Mouse (Mus musculus): ENCODE data around the gene Ccna2.

DNA sequence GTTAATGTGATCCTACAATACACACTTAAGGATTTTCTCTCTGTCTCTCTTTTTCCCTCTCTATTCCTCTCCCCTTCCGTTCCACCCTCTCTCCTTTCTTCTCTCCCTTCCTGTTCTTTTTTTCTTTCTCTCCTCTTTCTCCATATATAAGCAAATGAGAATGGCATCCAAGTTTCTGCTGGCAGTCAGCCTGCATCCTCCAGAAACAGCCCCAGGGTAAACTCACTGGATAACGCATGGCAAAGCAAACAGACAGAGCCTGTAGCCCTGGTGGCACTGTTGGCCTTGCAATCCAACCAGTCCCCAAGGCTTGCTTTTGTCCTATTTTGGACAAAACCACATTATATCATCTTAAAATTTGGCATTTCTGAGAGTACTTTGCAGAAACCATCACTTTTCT lies 40.7 kb downstream of the Ccna2 start:
- TF ChIP-seq CTCF (IDR thresholded peaks at IDR 0.05; ENCODE audit: low read depth, low read length): no peak
- TF ChIP-seq POLR2A (IDR thresholded peaks at IDR 0.05; ENCODE audit: borderline replicate concordance, low read depth, low read length): no peak
